Mouse (Mus musculus) stomach, postnatal 0 days (tissue): Measurements from ENCODE around the gene Uimc1. TPM values are rescaled to one million over a fixed set of nuclear protein-coding genes. Genes with fewer than 3 reads are reported as not detected.

Experiments used
- ATAC-seq: fragments of 200-750 bp; cut with Nextera tagmentation; 2 replicates; pipeline ENCODE4 v1.8.0; 2017; ENCODE audit not compliant: low FRiP score, low TSS enrichment
- DNase-seq: peaks from one replicate; pipeline ENCODE4 v3.0.0-alpha.2; 2016; ENCODE audit warnings: low spot score
- H3K27ac ChIP-seq: fragments of 300-500 bp; sonication (generic); replicated peaks from 2 replicates; pipeline ENCODE4 v1.5.1; 2014; ENCODE audit warnings: mild to moderate bottlenecking, control low read depth
- H3K27me3 ChIP-seq: fragments of 300-500 bp; sonication (generic); 2 replicates; pipeline ENCODE4 v1.6.1; 2014; ENCODE audit warnings: low read length; ENCODE audit not compliant: control insufficient read depth, insufficient read depth
- H3K36me3 ChIP-seq: fragments of 300-500 bp; sonication (generic); 2 replicates; pipeline ENCODE4 v1.6.1; 2014; ENCODE audit warnings: low read length, mixed read lengths; ENCODE audit not compliant: control insufficient read depth, insufficient read depth
- H3K4me1 ChIP-seq: fragments of 300-500 bp; sonication (generic); replicated peaks from 2 replicates; pipeline ENCODE4 v1.6.1; 2014; ENCODE audit warnings: antibody characterized with exemption; ENCODE audit not compliant: control insufficient read depth, insufficient read depth
- H3K4me2 ChIP-seq: fragments of 300-500 bp; sonication (generic); replicated peaks from 2 replicates; pipeline ENCODE4 v1.6.1; 2014; ENCODE audit warnings: low read depth, mild to moderate bottlenecking, control low read depth, moderate library complexity
- H3K4me3 ChIP-seq: fragments of 300-500 bp; sonication (generic); 2 replicates; pipeline ENCODE4 v1.5.1; 2014; ENCODE audit warnings: low read depth, low read length, control low read depth
- H3K9ac ChIP-seq: fragments of 300-500 bp; sonication (generic); 2 replicates; pipeline ENCODE4 v1.6.1; 2014; ENCODE audit warnings: mild to moderate bottlenecking, low read length, control low read depth, mixed read lengths
- H3K9me3 ChIP-seq: fragments of 300-500 bp; sonication (generic); 2 replicates; pipeline ENCODE4 v1.6.1; 2016; ENCODE audit warnings: low read length; ENCODE audit not compliant: control insufficient read depth
- CTCF ChIP-seq: IDR thresholded peaks from 2 replicates; pipeline ENCODE4 v1.5.1; 2016; ENCODE audit warnings: antibody characterized with exemption, low read depth, mild to moderate bottlenecking, moderate library complexity
- EP300 ChIP-seq: optimal IDR thresholded peaks from 2 replicates; pipeline ENCODE3; 2016; ENCODE audit warnings: antibody characterized with exemption
- WGBS: fragments of 180-500 bp; shearing (Covaris S2); extraction: QIAGEN DNeasy Blood & Tissue Kit; methylation state at CpG from one replicate; pipeline ENCODE4 v1.1.7; 2014; 5-methylcytosine and 5-hydroxymethylcytosine counted together
- polyA plus RNA-seq: library from polyadenylated mRNA; unstranded; fragments of >200 nt; fragmentation: Nextera tagmentation; extraction: Ambion mirVana; gene quantifications from 2 replicates; pipeline ENCODE4 v1.2.1, GENCODE M21; 2015

Uimc1 gene
- 16.7 and 17.0 TPM in 2 replicates for polyA plus RNA-seq

GRCm38 (mm10) chr13:55099726-55100478 is at the start of gene Uimc1:
Gene Uimc1 (minus strand): TSS chr13:55100300.
- under 1% methylated on average over 45 of the region's 81 CpGs for WGBS
- peak; percentile 92 for ATAC-seq
- Histone ChIP-seq H3K4me3 (peak within 1 kb of the TSS; percentile 85), H3K9me3 (no peaks in the 10 kb centered on the region), H3K9ac (peak within 1 kb of the TSS; percentile 90), H3K27ac (peak within 1 kb of the TSS; percentile 93), H3K36me3 (no peaks in the 10 kb centered on the region), H3K27me3 (no peaks in the 10 kb centered on the region), H3K4me1 (no peaks in the 10 kb centered on the region; the same call in 1 of the 2 replicates), H3K4me2 (peak within 1 kb of the TSS; percentile 70)
- peak; percentile 91 for DNase-seq
- peak; percentile 65 for TF ChIP-seq CTCF
- no peak for TF ChIP-seq EP300

GRCm38 (mm10) chr13:55140271-55140670 is 40.2 kb upstream of the Uimc1 start:
- H3K4me2 ChIP-seq, result no peak overlapping the region
- no peak overlapping the region for H3K9ac ChIP-seq
- TF ChIP-seq EP300, result no peak
- TF ChIP-seq CTCF, result no peak
- H3K27me3 ChIP-seq, result no peaks in the 10 kb centered on the region
- H3K27ac ChIP-seq, result no peak overlapping the region
- DNase-seq, result no peak
- ATAC-seq, result no peak
- H3K4me1 ChIP-seq, result no peaks in the 10 kb centered on the region
- H3K9me3 ChIP-seq, result no peaks in the 10 kb centered on the region
- 69% methylated on average over 2 of the region's 2 CpGs for WGBS
- H3K36me3 ChIP-seq, result no peaks in the 10 kb centered on the region
- no peak overlapping the region for H3K4me3 ChIP-seq

- DNase-seq (no peak), ATAC-seq (no peak)
- no peak overlapping the region for H3K9ac ChIP-seq
- no peaks in the 10 kb centered on the region for H3K9me3 ChIP-seq
- peaks cover 12% of the 10 kb centered on the region; the same call in 1 of the 2 replicates for H3K36me3 ChIP-seq
- no peaks in the 10 kb centered on the region for H3K4me1 ChIP-seq
- H3K27me3 ChIP-seq, result no peaks in the 10 kb centered on the region
- TF ChIP-seq EP300 (no peak), CTCF (peak; percentile 79)
- H3K27ac ChIP-seq, result no peak overlapping the region
- H3K4me2 ChIP-seq, result no peak overlapping the region
- WGBS, result 10% methylated on average over 5 of the region's 5 CpGs
- H3K4me3 ChIP-seq, result no peak overlapping the region
These were observed 35.3 kb upstream of the Uimc1 start for GRCm38 (mm10) chr13:55135382-55135781.

- Histone ChIP-seq H3K4me1 (no peaks in the 10 kb centered on the region), H3K27me3 (no peaks in the 10 kb centered on the region), H3K9me3 (no peaks in the 10 kb centered on the region), H3K4me2 (no peak within 1 kb of the TSS), H3K27ac (no peak within 1 kb of the TSS), H3K36me3 (peaks cover 13% of the 10 kb centered on the region; the same call in 1 of the 2 replicates), H3K9ac (no peak within 1 kb of the TSS), H3K4me3 (no peak within 1 kb of the TSS)
- 96% methylated on average over 2 of the region's 2 CpGs for WGBS
- no peak for TF ChIP-seq EP300
- no peak for TF ChIP-seq CTCF
- ATAC-seq, result no peak
- no peak for DNase-seq
These were observed 33.3 kb upstream of the Uimc1 start, which contains the start of gene Gm17617 for GRCm38 (mm10) chr13:55133448-55133847. Gene Gm17617 (minus strand): TSS chr13:55133548.

GRCm38 (mm10) chr13:55124903-55125302 is 24.8 kb upstream of the Uimc1 start:
- Histone ChIP-seq H3K27me3 (no peaks in the 10 kb centered on the region), H3K9ac (no peak overlapping the region), H3K9me3 (no peaks in the 10 kb centered on the region), H3K4me1 (no peaks in the 10 kb centered on the region), H3K36me3 (peaks cover 11% of the 10 kb centered on the region), H3K27ac (no peak overlapping the region), H3K4me2 (no peak overlapping the region), H3K4me3 (no peak overlapping the region)
- ATAC-seq (no peak), DNase-seq (no peak)
- TF ChIP-seq CTCF (no peak), EP300 (no peak)
- WGBS, result 86% methylated on average over 6 of the region's 6 CpGs

- H3K27ac ChIP-seq, result no peak overlapping the region
- 83% methylated on average over 6 of the region's 6 CpGs for WGBS
- H3K9ac ChIP-seq, result no peak overlapping the region
- no peaks in the 10 kb centered on the region for H3K9me3 ChIP-seq
- DNase-seq (no peak), ATAC-seq (no peak)
- H3K4me2 ChIP-seq, result no peak overlapping the region
- H3K4me1 ChIP-seq, result no peaks in the 10 kb centered on the region
- no peaks in the 10 kb centered on the region for H3K27me3 ChIP-seq
- TF ChIP-seq EP300 (no peak), CTCF (no peak)
- peaks cover 13% of the 10 kb centered on the region for H3K36me3 ChIP-seq
- H3K4me3 ChIP-seq, result no peak overlapping the region
These were observed 14.3 kb upstream of the Uimc1 start for GRCm38 (mm10) chr13:55114375-55114774.
